Mouse (Mus musculus) embryonic facial prominence, embryonic 10.5 days (tissue): ENCODE data around the gene Meltf. TPM values are rescaled to one million over a fixed set of nuclear protein-coding genes. Genes with fewer than 3 reads are reported as not detected.
A peak's percentile ranks its signal among the peaks of the same experiment; 100 is the strongest.

Source experiments
- DNase-seq: peaks from one replicate; pipeline ENCODE4 v3.0.0-alpha.2; 2017; ENCODE audit warnings: low spot score
- H3K27ac ChIP-seq: fragments of 300-500 bp; sonication (generic); replicated peaks from 2 replicates; pipeline ENCODE4 v1.5.1; 2016; ENCODE audit warnings: mild to moderate bottlenecking
- H3K27me3 ChIP-seq: fragments of 300-500 bp; sonication (generic); replicated peaks from 2 replicates; pipeline ENCODE4 v1.6.1; 2016; ENCODE audit warnings: low read depth, mild to moderate bottlenecking; ENCODE audit not compliant: poor library complexity, severe bottlenecking
- H3K36me3 ChIP-seq: fragments of 300-500 bp; sonication (generic); replicated peaks from 2 replicates; pipeline ENCODE4 v1.6.1; 2016; ENCODE audit warnings: mild to moderate bottlenecking, moderate library complexity
- H3K4me1 ChIP-seq: fragments of 300-500 bp; sonication (generic); 2 replicates; pipeline ENCODE4 v1.6.1; 2016
- H3K4me3 ChIP-seq: fragments of 300-500 bp; sonication (generic); 2 replicates; pipeline ENCODE4 v1.5.1; 2016; ENCODE audit warnings: mild to moderate bottlenecking, moderate library complexity
- H3K9me3 ChIP-seq: fragments of 300-500 bp; sonication (generic); 2 replicates; pipeline ENCODE4 v1.6.1; 2016; ENCODE audit warnings: mild to moderate bottlenecking
- WGBS: fragments of 180-500 bp; shearing (Covaris S2); methylation state at CpG from one replicate; pipeline ENCODE4 v1.1.7; 2016; 5-methylcytosine and 5-hydroxymethylcytosine counted together
- polyA plus RNA-seq: library from polyadenylated mRNA; unstranded; fragments of >200 nt; fragmentation: Nextera tagmentation; extraction: Ambion mirVana; gene quantifications from 2 replicates; pipeline ENCODE4 v1.2.1, GENCODE M21; 2016

Gene Meltf
- polyA plus RNA-seq, 1 experiment from 2014 or later = 0.06 TPM

DNA sequence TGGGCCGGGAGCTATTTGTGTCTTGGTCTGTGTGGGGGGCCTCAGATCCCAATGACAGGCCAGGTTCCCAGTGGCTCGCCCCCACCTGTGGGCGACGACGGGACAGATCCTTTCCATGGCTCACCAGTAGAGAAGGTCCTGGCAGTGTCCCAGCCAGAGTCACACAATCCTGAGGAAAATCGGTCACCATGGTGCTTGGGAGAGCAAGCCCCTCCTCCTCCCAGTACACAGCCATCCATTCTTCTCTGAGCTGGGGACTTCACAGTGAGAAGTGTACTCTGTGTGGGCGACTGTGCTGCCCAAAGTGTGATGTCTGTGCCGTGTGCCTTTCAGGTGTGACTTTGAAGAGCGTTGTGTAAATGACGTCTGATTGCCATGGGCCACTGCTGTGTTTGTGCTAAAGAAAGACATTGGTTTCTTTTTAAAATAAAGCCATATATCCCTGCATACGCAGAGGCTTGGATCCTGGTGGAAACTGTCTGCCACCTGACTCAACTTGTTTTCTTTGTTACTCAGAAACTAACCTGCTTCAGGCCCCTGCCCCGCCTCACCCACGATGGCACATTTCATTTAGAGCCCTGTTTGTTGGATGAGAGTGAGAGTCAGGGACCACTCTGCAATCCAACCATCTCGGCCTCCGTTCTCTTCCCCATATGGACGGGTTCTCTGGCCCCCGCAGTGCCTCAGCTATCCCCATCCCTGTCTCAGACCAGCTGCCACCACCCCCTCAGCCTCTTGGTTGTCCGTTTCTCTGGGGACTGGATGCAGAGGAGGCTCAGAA lies 20.1 kb downstream of the Meltf start:
- H3K4me1 ChIP-seq = peaks cover 23% of the 10 kb centered on the region
- H3K9me3 ChIP-seq = peaks cover 6% of the 10 kb centered on the region; the same call in 1 of the 2 replicates
- no peak overlapping the region; the same call in 1 of the 2 replicates for H3K27ac ChIP-seq
- H3K4me3 ChIP-seq = no peak overlapping the region
- H3K36me3 ChIP-seq = no peaks in the 10 kb centered on the region
- DNase-seq = no peak
- H3K27me3 ChIP-seq = peaks cover 24% of the 10 kb centered on the region; the same call in 1 of the 2 replicates
- WGBS = 86% methylated on average over 18 of the region's 18 CpGs

DNA sequence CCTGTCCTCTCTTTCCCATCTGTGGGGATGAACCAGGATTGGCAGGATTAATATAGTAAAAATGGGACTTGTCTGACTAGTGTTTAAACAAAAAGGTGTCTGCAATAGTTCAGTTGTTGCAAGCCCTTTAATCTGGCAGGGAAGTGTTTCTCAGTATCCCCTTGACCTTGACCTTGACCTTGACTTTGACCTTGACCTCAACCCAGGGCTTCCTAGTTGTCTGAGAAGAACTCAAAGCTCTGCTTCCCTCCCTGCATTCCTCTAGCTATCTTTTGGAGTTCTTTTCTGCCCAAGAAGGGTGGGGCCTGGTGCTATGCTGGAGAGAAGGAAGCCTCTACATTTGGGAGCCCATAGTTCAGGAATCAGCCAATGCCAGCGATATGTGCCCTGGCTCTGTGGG lies 23.3 kb downstream of the Meltf start:
- H3K4me3 ChIP-seq = no peak overlapping the region
- H3K9me3 ChIP-seq = peaks cover 6% of the 10 kb centered on the region; the same call in 1 of the 2 replicates
- WGBS = 89% methylated on average over 1 of the region's 1 CpGs
- no peaks in the 10 kb centered on the region for H3K36me3 ChIP-seq
- no peak for DNase-seq
- H3K27ac ChIP-seq = no peak overlapping the region
- H3K4me1 ChIP-seq = peaks cover 30% of the 10 kb centered on the region
- H3K27me3 ChIP-seq = peaks cover 23% of the 10 kb centered on the region

DNA sequence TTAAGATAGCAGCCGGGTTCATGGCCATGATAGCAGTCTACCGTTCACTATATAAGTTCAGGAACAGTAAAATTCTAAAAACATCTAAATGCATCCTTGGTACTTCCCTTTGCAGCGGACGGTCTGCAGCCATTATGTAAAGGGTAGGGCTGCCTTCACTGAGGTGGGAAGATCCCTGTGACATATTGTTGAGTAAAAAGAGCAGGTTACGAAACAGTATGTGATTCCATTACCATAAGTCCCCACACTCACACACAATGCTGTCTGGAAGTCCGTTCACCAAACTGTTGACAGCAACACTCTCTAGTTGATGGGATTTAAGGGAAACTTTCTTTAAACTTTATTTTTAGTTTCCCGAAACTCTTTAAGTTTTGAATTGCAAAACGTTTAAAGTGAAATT lies 24.6 kb downstream of the Meltf start:
- WGBS = 88% methylated on average over 8 of the region's 8 CpGs
- DNase-seq = no peak

DNA sequence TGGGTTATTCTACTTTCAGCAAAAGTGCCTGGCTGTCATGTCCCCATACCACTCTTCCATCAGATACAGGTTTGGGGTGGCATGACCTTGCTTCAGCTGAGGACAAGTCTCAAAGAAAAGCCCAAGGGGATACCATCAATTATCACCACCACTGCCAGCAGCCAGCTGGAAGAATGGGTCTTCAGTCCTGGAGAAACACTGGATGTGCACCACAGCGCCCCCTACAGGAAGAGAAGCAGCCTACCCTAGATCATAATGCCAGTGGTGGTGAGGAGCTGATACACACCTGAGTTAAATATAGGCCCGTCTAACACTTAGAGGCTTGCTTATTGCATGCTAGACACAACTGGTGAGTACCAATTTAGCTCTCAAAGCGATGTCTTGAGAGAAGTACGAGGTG lies 26.7 kb downstream of the Meltf start:
- no peak for DNase-seq
- 74% methylated on average over 4 of the region's 4 CpGs for WGBS
- Histone ChIP-seq H3K9me3 (peaks cover under 1% of the 10 kb centered on the region; the same call in 1 of the 2 replicates), H3K4me1 (peaks cover 17% of the 10 kb centered on the region), H3K27me3 (peaks cover 32% of the 10 kb centered on the region), H3K4me3 (no peak overlapping the region), H3K27ac (no peak overlapping the region), H3K36me3 (no peaks in the 10 kb centered on the region)

More for the DNA sequence above, 24.6 kb downstream of the Meltf start:
- H3K4me3 ChIP-seq = no peak overlapping the region
- peaks cover 21% of the 10 kb centered on the region for H3K4me1 ChIP-seq
- no peak overlapping the region for H3K27ac ChIP-seq
- H3K36me3 ChIP-seq = no peaks in the 10 kb centered on the region
- peaks cover 6% of the 10 kb centered on the region; the same call in 1 of the 2 replicates for H3K9me3 ChIP-seq
- H3K27me3 ChIP-seq = peaks cover 20% of the 10 kb centered on the region

DNA sequence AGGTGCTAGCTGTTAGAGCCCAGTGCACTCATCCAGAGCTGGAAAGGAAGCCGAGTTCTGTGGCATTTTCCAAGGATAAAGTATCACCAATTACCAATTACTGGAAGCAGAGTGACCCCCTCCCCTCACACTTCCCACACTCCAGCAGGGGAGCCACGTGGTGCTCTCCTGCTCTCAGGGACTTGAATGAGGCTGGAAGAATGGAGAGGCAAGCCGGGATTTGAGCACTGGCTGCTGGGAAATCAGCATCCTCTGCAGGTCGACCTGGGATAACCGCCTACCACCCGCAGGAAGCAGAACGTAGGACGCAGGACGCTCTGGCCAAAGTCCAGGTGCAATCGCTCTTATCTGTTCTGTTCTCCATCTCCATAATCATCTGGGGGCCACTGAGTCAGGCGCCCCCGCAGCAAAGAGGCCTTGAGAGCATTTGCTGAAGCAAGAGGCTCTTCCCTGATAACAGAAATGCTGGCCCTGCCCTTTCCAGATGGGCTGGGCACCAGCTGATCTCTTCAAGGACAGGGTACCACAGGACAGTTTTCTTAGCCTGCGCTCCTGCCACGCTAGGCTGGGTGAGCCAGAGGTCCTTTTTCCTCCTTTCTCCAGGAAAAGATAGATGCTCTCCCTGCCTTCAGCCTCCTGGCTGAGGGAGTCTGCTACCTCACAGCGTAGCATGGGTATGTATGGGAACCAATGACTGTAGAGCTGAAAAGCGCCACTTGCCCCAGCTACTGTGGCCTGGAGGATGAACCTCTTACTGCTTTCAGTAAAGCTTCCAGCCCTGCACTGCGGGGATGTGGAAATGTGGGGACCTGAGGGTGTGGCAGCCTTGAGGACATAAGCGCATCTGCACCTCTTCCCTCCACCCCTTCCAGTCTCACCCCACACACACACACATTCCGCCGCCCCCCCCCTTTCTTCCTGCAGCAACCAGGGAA lies 27.5 kb downstream of the Meltf start:
- Histone ChIP-seq H3K27ac (peak overlapping the region; percentile 32; the same call in 1 of the 2 replicates), H3K4me3 (peak overlapping the region; percentile 45)
- DNase-seq = peak; percentile 37

DNA sequence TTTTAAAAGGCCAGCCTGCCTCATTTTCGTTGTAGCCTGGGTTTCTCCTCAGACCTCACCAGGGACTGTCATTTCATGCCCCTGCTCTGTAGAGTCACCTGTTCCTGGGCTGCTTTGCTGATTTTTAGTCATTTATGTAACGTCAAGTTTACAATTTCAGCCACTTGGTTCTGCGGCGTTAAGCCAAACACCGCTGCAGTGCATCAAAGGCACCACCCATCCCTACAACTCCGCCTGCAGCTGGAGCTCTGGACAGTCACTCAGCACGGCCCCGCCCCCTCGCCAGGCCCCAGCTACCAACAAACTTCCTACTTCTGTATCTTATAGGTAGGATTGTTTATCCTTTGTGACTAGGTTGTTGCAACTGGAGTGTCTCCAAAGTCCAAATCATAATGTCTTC lies 28.3 kb downstream of the Meltf start:
- Histone ChIP-seq H3K27me3 (peaks cover 32% of the 10 kb centered on the region), H3K9me3 (no peaks in the 10 kb centered on the region), H3K36me3 (no peaks in the 10 kb centered on the region), H3K4me1 (peaks cover 17% of the 10 kb centered on the region), H3K27ac (peak overlapping the region; percentile 32; the same call in 1 of the 2 replicates), H3K4me3 (peak overlapping the region; percentile 45)
- 16% methylated on average over 9 of the region's 9 CpGs for WGBS
- peak; percentile 55 for DNase-seq

More for the DNA sequence above, 27.5 kb downstream of the Meltf start:
- no peaks in the 10 kb centered on the region for H3K9me3 ChIP-seq
- peaks cover 32% of the 10 kb centered on the region for H3K27me3 ChIP-seq
- no peaks in the 10 kb centered on the region for H3K36me3 ChIP-seq
- H3K4me1 ChIP-seq = peaks cover 17% of the 10 kb centered on the region
- WGBS = 31% methylated on average over 20 of the region's 20 CpGs

DNA sequence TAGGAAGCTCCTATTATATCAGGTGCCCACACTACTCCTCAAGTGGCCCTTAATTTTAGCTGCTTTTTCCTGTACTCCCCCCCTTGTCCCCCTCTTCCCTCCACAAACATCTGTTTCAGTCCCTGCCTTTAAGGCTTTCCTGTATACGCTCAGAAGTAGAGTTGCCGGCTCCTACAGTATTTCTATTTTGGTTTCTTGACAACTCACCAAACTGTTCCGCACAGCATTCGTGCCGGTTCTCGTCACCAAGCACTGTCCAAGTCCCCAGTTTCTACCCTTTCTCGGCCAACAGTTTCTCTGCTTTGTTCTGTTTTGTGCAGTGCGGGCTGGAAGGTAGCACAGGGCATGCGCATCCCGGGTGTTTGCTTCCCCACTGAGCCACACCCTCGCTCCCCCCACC lies 30.3 kb downstream of the Meltf start:
- no peaks in the 10 kb centered on the region for H3K9me3 ChIP-seq
- no peak overlapping the region for H3K27ac ChIP-seq
- DNase-seq = no peak
- H3K4me1 ChIP-seq = peaks cover 17% of the 10 kb centered on the region
- 68% methylated on average over 11 of the region's 11 CpGs for WGBS
- no peaks in the 10 kb centered on the region for H3K36me3 ChIP-seq
- peaks cover 32% of the 10 kb centered on the region for H3K27me3 ChIP-seq
- no peak overlapping the region for H3K4me3 ChIP-seq

DNA sequence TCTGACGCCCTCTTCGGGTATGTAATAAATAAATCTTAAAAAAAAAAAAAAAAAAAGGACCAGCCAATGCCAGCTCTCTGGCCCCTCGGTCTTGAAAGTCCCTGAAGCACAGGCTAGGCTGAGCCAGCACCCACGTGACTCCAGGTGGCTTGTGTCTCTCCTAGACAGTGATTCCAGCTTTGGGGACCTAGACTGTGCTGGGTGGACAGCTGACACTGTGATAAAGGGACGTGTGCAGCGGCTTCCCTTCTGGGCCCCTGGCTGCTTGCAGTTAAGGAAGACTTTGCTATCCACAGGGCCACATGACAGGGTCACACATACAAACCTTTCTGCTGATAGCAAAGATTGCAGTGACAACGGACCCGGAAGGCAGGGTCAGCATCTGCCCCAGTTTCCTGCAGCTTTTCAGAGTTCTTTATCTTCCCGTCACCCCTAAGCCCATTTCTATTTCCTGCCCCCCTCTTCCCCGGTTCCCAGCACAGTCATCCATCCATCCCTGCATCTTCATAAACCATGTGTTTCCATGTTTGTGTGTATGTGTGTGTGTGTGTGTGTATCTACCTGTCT lies 31.8 kb downstream of the Meltf start:
- Histone ChIP-seq H3K27me3 (peaks cover 32% of the 10 kb centered on the region), H3K4me1 (peaks cover 17% of the 10 kb centered on the region), H3K27ac (no peak overlapping the region), H3K9me3 (no peaks in the 10 kb centered on the region), H3K36me3 (no peaks in the 10 kb centered on the region), H3K4me3 (no peak overlapping the region)
- WGBS = 75% methylated on average over 10 of the region's 10 CpGs
- no peak for DNase-seq

DNA sequence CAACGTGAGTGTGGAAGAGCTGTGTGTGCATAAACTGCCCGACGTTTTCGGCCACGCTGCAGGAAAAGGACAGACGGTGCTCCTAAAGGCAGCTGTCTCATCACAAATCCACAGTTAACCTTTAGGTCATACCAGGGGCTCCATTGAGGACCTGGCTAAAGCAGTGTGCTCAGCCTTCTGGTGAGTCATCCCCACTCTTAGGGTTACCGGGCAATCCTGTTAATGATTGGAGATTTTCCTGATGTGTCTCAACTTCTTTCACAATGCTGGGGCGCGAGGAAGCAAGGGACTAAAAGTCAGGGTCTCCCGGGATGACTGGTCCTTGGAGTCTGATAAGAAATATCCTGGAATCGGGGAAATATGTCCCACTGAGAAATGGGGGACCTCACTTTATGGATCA lies 39.2 kb downstream of the Meltf start:
- Histone ChIP-seq H3K4me1 (peaks cover 5% of the 10 kb centered on the region; the same call in 1 of the 2 replicates), H3K27me3 (no peaks in the 10 kb centered on the region), H3K9me3 (no peaks in the 10 kb centered on the region), H3K36me3 (no peaks in the 10 kb centered on the region), H3K27ac (no peak overlapping the region), H3K4me3 (no peak overlapping the region)
- 79% methylated on average over 11 of the region's 11 CpGs for WGBS
- no peak for DNase-seq

DNA sequence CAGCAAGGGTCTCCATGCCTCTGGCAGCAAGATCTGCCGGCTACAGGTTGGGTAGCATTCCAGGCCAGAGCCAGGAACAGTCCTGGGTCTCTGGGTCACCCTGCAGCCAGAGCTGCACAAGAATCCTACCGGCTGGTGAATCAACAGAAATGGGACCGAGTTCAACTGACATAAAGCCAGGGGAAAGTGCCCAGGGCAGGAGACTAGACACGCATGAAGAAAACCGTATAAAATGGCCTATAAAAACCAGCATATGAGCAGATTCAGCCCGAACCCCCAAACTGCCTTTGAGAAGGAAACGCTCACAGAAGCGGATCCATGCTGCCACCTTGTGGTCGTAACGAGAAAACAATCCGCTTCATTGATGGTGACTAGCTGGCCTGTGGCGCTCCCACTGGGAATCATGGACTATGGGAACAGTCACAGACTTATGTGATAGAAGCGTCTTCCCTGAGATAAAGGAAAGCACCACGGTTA lies 39.7 kb downstream of the Meltf start:
- peaks cover 5% of the 10 kb centered on the region; the same call in 1 of the 2 replicates for H3K4me1 ChIP-seq
- 0 out of 2 replicates have a peak overlapping the region, but pooled peaks have one; percentile 51 for H3K27ac ChIP-seq
- peak; percentile 81 for DNase-seq
- 6% methylated on average over 14 of the region's 14 CpGs for WGBS
- H3K27me3 ChIP-seq = no peaks in the 10 kb centered on the region
- no peaks in the 10 kb centered on the region for H3K36me3 ChIP-seq
- peak overlapping the region; percentile 35 for H3K4me3 ChIP-seq
- no peaks in the 10 kb centered on the region for H3K9me3 ChIP-seq

DNA sequence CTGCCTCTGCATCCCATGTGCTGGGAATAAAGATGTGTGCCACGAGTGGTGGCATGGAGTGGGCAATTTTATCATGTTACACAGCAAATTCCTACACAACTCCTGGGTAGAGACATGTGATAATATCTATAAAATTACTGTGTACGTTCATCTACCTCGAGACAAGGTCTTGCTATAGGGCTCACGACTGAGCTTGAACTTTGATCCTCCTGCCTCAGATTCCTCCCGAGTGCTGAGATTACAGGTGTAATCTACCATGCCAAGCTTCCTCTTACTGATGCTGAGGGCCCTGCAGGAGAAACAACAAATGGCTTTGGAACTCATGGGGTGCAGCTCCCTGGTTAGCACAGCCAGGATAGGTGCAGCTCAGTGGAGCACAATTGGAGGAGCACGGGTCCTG lies 45.8 kb downstream of the Meltf start:
- no peak overlapping the region for H3K27ac ChIP-seq
- H3K4me1 ChIP-seq = peaks cover 17% of the 10 kb centered on the region
- H3K4me3 ChIP-seq = no peak overlapping the region
- no peak for DNase-seq
- WGBS = 87% methylated on average over 6 of the region's 6 CpGs
- H3K9me3 ChIP-seq = no peaks in the 10 kb centered on the region
- H3K27me3 ChIP-seq = no peaks in the 10 kb centered on the region
- no peaks in the 10 kb centered on the region for H3K36me3 ChIP-seq

DNA sequence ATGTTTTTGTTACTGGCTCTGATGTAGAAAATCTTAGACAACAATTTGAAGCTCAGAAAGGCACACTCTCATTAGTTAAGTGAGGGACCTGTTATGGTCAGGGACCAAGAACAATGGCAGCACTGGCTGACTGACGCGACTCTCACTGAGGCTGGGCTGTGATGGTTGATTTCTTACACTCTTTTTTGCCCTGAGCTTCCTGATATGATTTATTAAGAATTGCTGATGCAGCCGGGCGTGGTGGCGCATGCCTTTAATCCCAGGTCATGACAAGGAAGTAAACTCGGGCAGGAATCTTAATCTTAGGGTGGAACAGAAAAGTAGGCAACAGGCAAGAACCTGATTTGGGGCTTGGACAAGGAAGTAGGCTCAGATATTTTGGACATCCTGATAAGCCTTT lies 47.5 kb downstream of the Meltf start:
- H3K4me1 ChIP-seq = peaks cover 17% of the 10 kb centered on the region
- peaks cover 14% of the 10 kb centered on the region for H3K27me3 ChIP-seq
- 86% methylated on average over 6 of the region's 6 CpGs for WGBS
- H3K36me3 ChIP-seq = no peaks in the 10 kb centered on the region
- no peak for DNase-seq
- no peak overlapping the region for H3K4me3 ChIP-seq
- H3K27ac ChIP-seq = no peak overlapping the region
- no peaks in the 10 kb centered on the region for H3K9me3 ChIP-seq
